In genomic region chr17:34627093-34627942, GRCm38 (mm10) we compare ENCODE assay signal across 8 mouse cellular contexts. TPM values are rescaled to one million over a fixed set of nuclear protein-coding genes. Genes with fewer than 3 reads are reported as not detected.
DNase-seq lines count a peak whose midpoint lies in the region; ATAC-seq and TF ChIP-seq lines count a peak whose summit lies in the region.

No protein-coding gene starts in this region.

- no peaks in the 10 kb centered on the region for H3K9me3 ChIP-seq in lung, embryonic 15.5 days

- H3K27ac ChIP-seq in layer of hippocampus, adult 2 months = peak overlapping the region; percentile 99
- H3K27ac ChIP-seq in lung, embryonic 15.5 days = peak overlapping the region; percentile 90
- peak overlapping the region; percentile 99 for H3K27ac ChIP-seq in olfactory bulb, adult 2 months (ENCODE audit: insufficient read depth, low read depth, low read length)
- peak overlapping the region; percentile 91 for H3K27ac ChIP-seq in thymus, adult 2 months (ENCODE audit: control insufficient read depth, insufficient read depth, low read length)

- peaks cover 8% of the 10 kb centered on the region; the same call in 1 of the 2 replicates for H3K36me3 ChIP-seq in lung, embryonic 15.5 days
- H3K36me3 ChIP-seq in thymus, adult 2 months (ENCODE audit: control insufficient read depth, insufficient read depth, low read length) = peaks cover 7% of the 10 kb centered on the region

- peak; percentile 86 for ATAC-seq in lung, embryonic 15.5 days (ENCODE audit: borderline replicate concordance, extremely low read depth, low FRiP score, low TSS enrichment)

- peaks cover 45% of the 10 kb centered on the region for H3K4me1 ChIP-seq in lung, embryonic 15.5 days
- H3K4me1 ChIP-seq in olfactory bulb, adult 2 months (ENCODE audit: control insufficient read depth, insufficient read depth, low read length) = peaks cover 34% of the 10 kb centered on the region
- peaks cover 32% of the 10 kb centered on the region for H3K4me1 ChIP-seq in thymus, adult 2 months (replicated peaks; ENCODE audit: control insufficient read depth, insufficient read depth, low read length)

- H3K27me3 ChIP-seq in lung, embryonic 15.5 days = peaks cover 37% of the 10 kb centered on the region
- H3K27me3 ChIP-seq in thymus, adult 2 months (ENCODE audit: control insufficient read depth, insufficient read depth, low read length) = no peaks in the 10 kb centered on the region

- H3K4me3 ChIP-seq in layer of hippocampus, adult 2 months = peak overlapping the region; percentile 67
- peak overlapping the region; percentile 69 for H3K4me3 ChIP-seq in lung, embryonic 15.5 days
- peak overlapping the region; percentile 89 for H3K4me3 ChIP-seq in olfactory bulb, adult 2 months (ENCODE audit: insufficient read depth, low read depth, low read length)
- H3K4me3 ChIP-seq in thymus, adult 2 months (ENCODE audit: control insufficient read depth, insufficient read depth, low read length) = peak overlapping the region; percentile 89

- under 1% methylated on average over 37 of the region's 45 CpGs for WGBS in lung, embryonic 15.5 days
- under 1% methylated on average over 45 of the region's 45 CpGs for WGBS in olfactory bulb, adult 2 months
- WGBS in thymus, adult 2 months = under 1% methylated on average over 45 of the region's 45 CpGs

- TF ChIP-seq CTCF in layer of hippocampus, adult 2 months (conservative IDR thresholded peaks at IDR 0.05) = no peak
- TF ChIP-seq CTCF in olfactory bulb, adult 2 months (IDR thresholded peaks at IDR 0.05; ENCODE audit: insufficient read depth, low read depth, low read length) = 0 out of 2 replicates have a peak, but pooled peaks have one; percentile 2
- TF ChIP-seq CTCF in thymus, adult 2 months (IDR thresholded peaks at IDR 0.05; ENCODE audit: borderline replicate concordance, control insufficient read depth, extremely low read depth, insufficient read depth, low read length, poor library complexity) = no peak

- peak; percentile 94 for DNase-seq in MEL-GATA-1-ER (ENCODE audit: extremely low read depth, low read depth)
- DNase-seq in cerebellum, adult 9-10 months = peak; percentile 91
- peak; percentile 93 for DNase-seq in forelimb bud, embryonic 11.5 days (ENCODE audit: low read depth, low spot score)
- peak; percentile 90 for DNase-seq in heart, postnatal 4 days
- DNase-seq in layer of hippocampus, adult 2 months (ENCODE audit: low spot score in 2 of 2) = peak; percentile 87 to 92
- DNase-seq in thymus, adult 2 months = peak; percentile 80

- no peak; the same call in none of the 2 replicates for TF ChIP-seq POLR2A in olfactory bulb, adult 2 months (IDR thresholded peaks at IDR 0.05; ENCODE audit: insufficient read depth, low read depth, low read length)
- TF ChIP-seq POLR2A in thymus, adult 2 months (IDR thresholded peaks at IDR 0.05; ENCODE audit: control insufficient read depth, extremely low read depth, insufficient read depth, low read length, poor library complexity) = no peak

- H3K9ac ChIP-seq in lung, embryonic 15.5 days = peak overlapping the region; percentile 58

- peak overlapping the region; percentile 82 for H3K4me2 ChIP-seq in lung, embryonic 15.5 days

RNA-seq across cellular contexts. Expression of gene Ppt2, which starts 1.0 kb away (rescaled TPM):
- 10 to 100 TPM; 37.8 to 41.8 TPM for total RNA-seq in heart, postnatal 4 days (2021)
- 10 to 100 TPM; 46.8 to 55.8 TPM for total RNA-seq in layer of hippocampus, adult 2 months (2021)
- 21.0 and 22.4 TPM in 2 replicates for polyA plus RNA-seq in lung, embryonic 15.5 days (2015; fragmentation: Nextera tagmentation; extraction: Ambion mirVana)
- polyA plus RNA-seq in olfactory bulb, adult 2 months (2012; ENCODE audit: insufficient read depth, insufficient read length, low replicate concordance, missing spikeins) = not detected in 2 replicates
- polyA plus RNA-seq in thymus, adult 2 months (2012; rRNA removed) = 116 and 120 TPM in 2 replicates

RNA-seq across cellular contexts. Expression of gene Prrt1, which starts 2.0 kb away (rescaled TPM):
- total RNA-seq in heart, postnatal 4 days (2021) = under 1 TPM; 0.52 to 0.91 TPM
- 100 to 1,000 TPM; 276 to 305 TPM for total RNA-seq in layer of hippocampus, adult 2 months (2021)
- 0.16 and 0.46 TPM in 2 replicates for polyA plus RNA-seq in lung, embryonic 15.5 days (2015; fragmentation: Nextera tagmentation; extraction: Ambion mirVana)
- polyA plus RNA-seq in olfactory bulb, adult 2 months (2012; ENCODE audit: insufficient read depth, insufficient read length, low replicate concordance, missing spikeins) = not detected in 2 replicates
- polyA plus RNA-seq in thymus, adult 2 months (2012; rRNA removed) = 361 and 385 TPM in 2 replicates

RNA-seq across cellular contexts. Expression of gene Egfl8, which starts 11.5 kb away (rescaled TPM):
- 1 to 10 TPM; 2.5 to 3.4 TPM for total RNA-seq in heart, postnatal 4 days (2021)
- 1 to 10 TPM; 1.7 to 2.4 TPM for total RNA-seq in layer of hippocampus, adult 2 months (2021)
- 2.2 and 2.8 TPM in 2 replicates for polyA plus RNA-seq in lung, embryonic 15.5 days (2015; fragmentation: Nextera tagmentation; extraction: Ambion mirVana)
- polyA plus RNA-seq in olfactory bulb, adult 2 months (2012; ENCODE audit: insufficient read depth, insufficient read length, low replicate concordance, missing spikeins) = not detected in 2 replicates
- 13.0 and 16.0 TPM in 2 replicates for polyA plus RNA-seq in thymus, adult 2 months (2012; rRNA removed)

RNA-seq across cellular contexts. Expression of gene Fkbpl, which starts 17.2 kb away (rescaled TPM):
- total RNA-seq in heart, postnatal 4 days (2021) = 1 to 10 TPM; 6.1 to 9.5 TPM
- 10 to 100 TPM; 16.2 to 18.8 TPM for total RNA-seq in layer of hippocampus, adult 2 months (2021)
- polyA plus RNA-seq in lung, embryonic 15.5 days (2015; fragmentation: Nextera tagmentation; extraction: Ambion mirVana) = 12.9 and 14.0 TPM in 2 replicates
- polyA plus RNA-seq in olfactory bulb, adult 2 months (2012; ENCODE audit: insufficient read depth, insufficient read length, low replicate concordance, missing spikeins) = not detected in 2 replicates
- 3.4 and 5.8 TPM in 2 replicates for polyA plus RNA-seq in thymus, adult 2 months (2012; rRNA removed)

RNA-seq across cellular contexts. Expression of gene Atf6b, which starts 19.6 kb away (rescaled TPM):
- total RNA-seq in heart, postnatal 4 days (2021) = 10 to 100 TPM; 22.3 to 24.4 TPM
- total RNA-seq in layer of hippocampus, adult 2 months (2021) = 10 to 100 TPM; 92.0 to 93.2 TPM
- polyA plus RNA-seq in lung, embryonic 15.5 days (2015; fragmentation: Nextera tagmentation; extraction: Ambion mirVana) = 84.6 and 85.8 TPM in 2 replicates
- not detected in 2 replicates for polyA plus RNA-seq in olfactory bulb, adult 2 months (2012; ENCODE audit: insufficient read depth, insufficient read length, low replicate concordance, missing spikeins)
- polyA plus RNA-seq in thymus, adult 2 months (2012; rRNA removed) = 160 and 169 TPM in 2 replicates

Comparison
In these comparisons a context has a peak if more than half of its experiments do, and no peak if none do; other contexts are left out.
1. Peak in every context shown above with its lines: DNase-seq, ATAC-seq, H3K4me3 ChIP-seq and H3K27ac ChIP-seq.
2. RNA of gene Ppt2, which starts 1.0 kb away (polyA plus RNA-seq): 116 to 120 TPM in thymus, adult 2 months and 21.0 to 22.4 TPM in lung, embryonic 15.5 days; not detected in olfactory bulb, adult 2 months; every median in the first group is over 10 times any median in the second.
3. RNA of gene Prrt1, which starts 2.0 kb away (polyA plus RNA-seq): 361 to 385 TPM in thymus, adult 2 months and not detected in olfactory bulb, adult 2 months; 0.16 to 0.46 TPM in lung, embryonic 15.5 days; every median in the first group is over 10 times any median in the second.